Mouse (Mus musculus) forelimb bud, embryonic 11.5 days (tissue): ENCODE results near the gene Ildr2.

Source experiments
- DNase-seq: peaks from one replicate; pipeline ENCODE4 v3.0.0-alpha.2; 2012; ENCODE audit warnings: low read depth, low spot score

The Ildr2 gene

DNA sequence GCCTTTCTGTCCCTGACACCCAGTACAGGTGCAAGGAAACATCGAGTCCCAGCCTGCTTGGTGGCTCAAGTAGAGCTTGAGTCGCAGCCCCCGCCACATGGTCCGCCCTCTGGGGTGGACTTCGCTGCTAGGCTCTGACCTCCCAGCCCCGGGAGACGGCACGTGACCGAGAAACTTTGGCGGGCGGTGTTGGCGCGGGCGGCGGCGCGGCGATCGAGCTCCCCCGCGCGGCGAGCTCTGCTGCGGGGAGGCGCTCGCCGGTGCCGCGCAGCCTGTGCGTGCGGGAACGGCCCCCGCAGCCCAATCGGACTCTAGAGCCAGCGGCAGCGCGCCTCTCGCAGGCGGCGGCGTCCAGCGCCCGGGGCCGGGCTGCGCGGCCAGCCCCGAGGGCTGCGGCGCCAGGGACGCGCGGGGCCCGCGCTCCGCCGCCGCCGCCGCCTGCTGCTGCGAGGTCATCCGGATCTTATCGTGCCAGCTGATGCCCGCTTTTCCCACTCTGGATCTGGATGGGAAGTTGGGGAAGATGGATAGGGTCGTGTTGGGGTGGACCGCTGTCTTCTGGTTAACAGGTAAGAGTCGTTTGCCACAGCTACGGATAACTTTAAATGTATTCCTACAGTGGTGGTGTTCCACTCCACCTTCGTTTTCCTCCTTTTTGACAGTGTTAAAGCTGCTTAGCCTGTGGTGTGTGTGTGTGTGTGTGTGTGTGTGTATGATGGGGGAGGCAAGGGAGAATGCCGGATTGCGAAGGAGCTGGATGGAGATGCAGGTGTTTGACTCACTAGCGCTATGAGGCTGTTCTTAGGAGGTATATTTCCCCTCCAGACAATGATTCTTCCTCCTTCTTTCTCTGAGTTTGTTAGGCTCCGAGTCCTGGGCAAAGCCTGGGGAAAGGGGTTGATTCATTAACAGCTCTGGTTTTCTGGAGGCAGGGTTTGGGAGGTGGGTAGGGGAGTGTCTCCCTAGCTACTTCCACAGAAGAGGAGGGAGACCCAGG lies at the start of gene Ildr2:
Gene Ildr2 (plus strand): TSS at position 242 of the 997 bp plus-strand sequence.
- DNase-seq: peak; percentile 37

GRCm38 (mm10) chr1:166204171-166204570 lies 49.8 kb upstream of the Ildr2 start:
- DNase-seq: no peak

- peak; percentile 57 for DNase-seq
Measured at GRCm38 (mm10) chr1:166205159-166205558, 48.8 kb upstream of the Ildr2 start.

GRCm38 (mm10) chr1:166209371-166209770 lies 44.6 kb upstream of the Ildr2 start:
- no peak for DNase-seq

DNA sequence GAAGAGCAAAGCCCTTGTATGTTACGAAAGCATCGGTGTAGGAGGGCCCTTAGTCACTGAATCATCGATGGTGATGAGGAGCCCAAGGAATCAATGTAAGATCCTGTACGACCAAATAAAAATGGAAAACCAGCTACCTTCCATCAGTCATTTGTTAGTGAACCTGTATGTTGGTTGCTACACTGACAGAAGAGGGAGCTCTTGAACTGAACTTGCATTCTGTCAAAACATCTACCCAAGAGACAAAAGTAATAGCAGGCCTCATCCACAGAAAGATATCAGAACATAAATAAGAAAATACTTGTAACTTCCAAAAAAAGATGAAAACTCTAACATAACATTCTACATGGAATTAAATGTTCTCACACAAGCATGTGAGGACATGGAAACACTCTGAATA lies 39.8 kb upstream of the Ildr2 start:
- no peak for DNase-seq

GRCm38 (mm10) chr1:166238315-166238969 lies 15.5 kb upstream of the Ildr2 start, which contains the start of gene Mael:
Gene Mael (minus strand): TSS chr1:166238747.
- DNase-seq: no peak

DNA sequence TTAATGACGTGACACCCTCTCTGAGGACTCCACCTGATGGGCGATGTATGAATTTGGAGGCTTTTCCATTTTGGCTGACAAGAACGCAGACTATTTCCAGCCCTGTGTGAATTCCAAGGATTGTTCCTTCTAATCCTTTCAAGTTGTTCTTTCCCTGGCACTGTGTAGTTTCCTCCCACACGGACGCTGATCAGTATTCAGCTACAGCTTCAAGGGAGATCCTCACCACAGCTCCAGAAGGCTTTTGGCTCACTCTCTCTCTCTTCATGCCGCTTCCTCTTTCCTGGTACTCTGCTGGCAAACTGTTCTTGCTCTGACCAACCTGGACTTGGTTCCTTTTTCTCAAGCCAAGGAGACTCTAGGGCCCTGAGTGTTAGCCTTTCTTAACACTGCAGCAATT lies 9.7 kb upstream of the Ildr2 start:
- DNase-seq: no peak

DNA sequence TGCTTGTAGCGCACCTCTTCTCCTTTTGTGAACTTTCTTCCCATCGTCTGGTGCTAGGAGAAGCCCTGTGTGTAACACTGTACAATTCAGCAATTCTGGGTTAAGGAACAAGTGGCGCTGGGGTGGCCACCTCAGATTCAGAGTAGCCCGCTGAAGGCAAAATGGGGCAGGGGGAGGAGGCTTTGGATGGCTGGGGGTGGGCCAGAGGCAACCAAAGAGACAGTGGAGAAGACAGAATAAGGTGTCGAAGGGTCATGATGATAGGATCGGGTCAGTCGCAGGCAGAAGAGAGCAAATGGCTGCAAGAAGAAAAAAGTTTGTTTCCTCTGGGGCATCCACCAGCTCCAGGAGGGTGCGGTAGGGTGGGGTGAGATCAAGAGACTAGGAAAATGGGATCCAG lies 1.2 kb downstream of the Ildr2 start:
- no peak for DNase-seq

GRCm38 (mm10) chr1:166255651-166256050 lies 1.7 kb downstream of the Ildr2 start:
- no peak for DNase-seq

DNA sequence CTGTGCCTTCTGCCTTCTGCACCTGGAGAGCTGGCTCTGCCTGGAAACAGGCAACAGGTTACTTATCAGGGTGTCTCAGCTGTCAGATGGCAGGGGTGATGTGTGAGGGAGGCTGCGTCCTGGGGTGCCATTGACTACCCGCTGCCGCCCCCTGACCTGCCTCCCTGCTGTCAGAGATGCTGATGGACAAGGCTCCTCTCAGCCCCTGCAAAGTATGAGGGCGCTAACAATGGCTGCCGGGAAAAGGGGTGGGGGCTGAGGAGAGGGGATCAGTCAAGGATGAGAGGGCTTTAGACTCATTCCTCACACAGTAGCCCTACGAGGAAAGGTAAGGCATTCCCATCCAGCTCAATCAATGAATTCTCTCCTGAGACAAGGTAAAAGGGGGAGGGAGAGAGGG lies 2.4 kb downstream of the Ildr2 start:
- no peak for DNase-seq

DNA sequence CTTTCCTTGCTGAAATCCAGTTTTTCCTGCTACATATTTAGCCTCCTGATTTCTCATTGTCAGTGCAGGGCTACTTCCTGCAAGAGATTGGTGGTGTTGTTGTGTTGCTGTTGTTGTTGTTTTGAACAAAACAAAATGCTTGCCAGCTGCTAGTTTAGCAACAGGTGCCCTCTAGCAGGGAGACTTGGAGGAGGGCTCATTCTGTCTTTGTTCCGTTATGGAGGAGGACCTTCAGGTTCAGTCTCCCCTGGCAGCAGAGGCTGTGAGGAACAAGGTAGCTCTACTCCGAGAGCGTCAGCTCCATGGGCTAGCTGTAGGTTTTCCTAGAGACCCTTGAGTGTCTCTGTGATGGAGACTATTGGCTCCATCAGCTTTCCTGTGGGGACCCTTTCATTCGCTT lies 3.0 kb downstream of the Ildr2 start:
- DNase-seq: no peak

GRCm38 (mm10) chr1:166259526-166259925 lies 5.6 kb downstream of the Ildr2 start:
- DNase-seq: no peak

DNA sequence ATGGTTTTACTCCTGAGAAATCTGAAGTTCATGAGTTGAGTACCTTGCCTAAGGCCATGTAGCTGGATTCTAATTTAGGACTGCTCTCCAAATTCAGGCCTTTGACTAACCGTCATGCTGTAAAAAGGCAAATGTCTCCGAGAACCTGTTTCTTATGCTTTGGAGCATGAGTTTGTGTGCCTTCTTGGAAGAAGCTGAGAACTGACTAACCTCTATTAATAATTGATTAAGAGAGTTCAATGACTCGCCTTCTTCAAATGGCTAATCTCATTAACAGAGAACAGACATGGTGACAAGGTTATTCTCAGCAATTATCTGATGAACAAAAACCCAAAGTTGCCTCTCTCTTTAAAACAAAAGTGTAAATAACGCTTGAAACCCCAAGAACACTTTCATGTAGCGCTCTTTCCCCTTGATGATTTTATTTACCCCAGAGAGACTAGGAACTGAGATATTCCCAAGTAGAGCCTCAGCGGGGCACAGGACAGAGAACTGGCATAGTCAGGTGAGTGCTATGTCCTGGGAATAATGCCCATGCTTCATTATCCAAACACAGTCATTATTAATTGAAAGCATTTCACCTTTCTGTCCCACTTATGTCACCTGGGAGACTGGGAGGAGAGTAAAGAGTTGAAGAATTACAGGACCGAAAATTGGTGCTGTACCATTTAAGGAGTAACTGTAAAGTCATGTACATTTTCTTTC lies 12.2 kb downstream of the Ildr2 start:
- no peak for DNase-seq

- no peak for DNase-seq
Measured at GRCm38 (mm10) chr1:166266918-166267317, 13.0 kb downstream of the Ildr2 start.

GRCm38 (mm10) chr1:166268218-166268617 lies 14.3 kb downstream of the Ildr2 start:
- no peak for DNase-seq

GRCm38 (mm10) chr1:166278786-166279185 lies 24.8 kb downstream of the Ildr2 start:
- no peak for DNase-seq

GRCm38 (mm10) chr1:166279580-166280206 lies 25.8 kb downstream of the Ildr2 start:
- no peak for DNase-seq

DNA sequence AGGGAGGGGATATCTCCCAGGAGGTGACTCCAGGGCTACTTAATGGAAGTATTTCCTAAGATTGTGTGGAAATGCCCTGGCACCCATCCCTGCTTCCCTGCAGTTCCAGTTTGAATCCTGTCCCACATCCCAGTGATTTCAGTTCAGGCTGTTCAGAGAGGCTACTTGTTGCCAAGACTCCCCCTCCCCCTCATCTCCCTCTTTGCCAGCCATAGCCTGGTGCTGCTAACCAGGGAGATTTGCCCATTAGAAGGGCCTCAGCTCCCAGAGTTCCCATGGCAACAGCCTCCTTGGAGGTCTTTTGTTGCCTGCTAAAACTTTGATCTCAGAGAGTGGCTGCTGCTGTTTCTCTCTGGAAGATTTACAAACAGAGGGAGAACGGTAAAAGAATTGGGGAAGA lies 26.6 kb downstream of the Ildr2 start:
- peak; percentile 65 for DNase-seq

- no peak for DNase-seq
Measured at GRCm38 (mm10) chr1:166281287-166281686, 27.3 kb downstream of the Ildr2 start.

GRCm38 (mm10) chr1:166281836-166282235 lies 27.9 kb downstream of the Ildr2 start:
- no peak for DNase-seq

GRCm38 (mm10) chr1:166282597-166283210 lies 28.8 kb downstream of the Ildr2 start:
- peak; percentile 87 for DNase-seq
